Mouse (Mus musculus): ENCODE data around the gene Antxr2.

DNA sequence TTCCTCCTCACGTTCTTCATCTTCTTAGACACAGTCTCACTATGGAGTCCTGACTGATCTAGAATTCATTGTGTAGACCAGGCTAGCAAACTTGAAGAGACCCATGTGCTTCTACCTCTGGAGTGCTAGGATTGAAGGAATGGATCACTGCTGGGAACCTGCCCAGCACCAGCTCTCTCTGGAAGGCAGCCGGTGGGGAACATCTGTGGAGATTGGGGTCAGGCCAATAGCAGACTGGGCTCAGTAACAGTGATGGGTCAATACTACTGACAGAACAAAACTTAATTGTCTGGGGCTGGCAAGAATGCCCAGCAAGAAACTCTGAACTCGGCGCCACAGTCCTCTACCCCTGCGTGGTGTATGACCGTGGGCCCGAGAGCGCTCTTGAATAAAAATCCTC, 25.1 kb downstream of the Antxr2 start:
- TF ChIP-seq CTCF (IDR thresholded peaks at IDR 0.05; ENCODE audit: low read depth) = no peak
- TF ChIP-seq EP300 (optimal IDR thresholded peaks at IDR 0.05) = no peak
